In genomic region chr2:104145983-104146382, GRCm38 (mm10) we compare ENCODE assay signal across 9 mouse cellular contexts. TPM values are rescaled to one million over a fixed set of nuclear protein-coding genes. Genes with fewer than 3 reads are reported as not detected.
A peak's percentile ranks its signal among the peaks of the same experiment; 100 is the strongest.
DNase-seq lines count a peak whose midpoint lies in the region; ATAC-seq and TF ChIP-seq lines count a peak whose summit lies in the region.
"Had no signal": no experiment of that assay in that cellular context is flagged by ENCODE, and none has a peak within 500 bp of the region (broad histone marks: within the 10 kb centered on the region; RNA-seq: fewer than 3 reads in every experiment).

No protein-coding gene starts in this region.

- TF ChIP-seq CTCF in cortical plate, adult 2 months (IDR thresholded peaks at IDR 0.05; ENCODE audit: extremely low read depth, insufficient read depth, low read length) = 0 out of 2 replicates have a peak, but pooled peaks have one; percentile 17

- no peak overlapping the region for H3K9ac ChIP-seq in neural tube, embryonic 15.5 days (replicated peaks)
- H3K9ac ChIP-seq: hindbrain, embryonic 15.5 days had no signal

- no peak overlapping the region for H3K4me3 ChIP-seq in cortical plate, adult 2 months (ENCODE audit: insufficient read depth, low read length)
- no peak overlapping the region for H3K4me3 ChIP-seq in neural tube, embryonic 15.5 days (replicated peaks)
- H3K4me3 ChIP-seq: hindbrain, embryonic 15.5 days had no signal

- H3K27ac ChIP-seq in cortical plate, adult 2 months (ENCODE audit: insufficient read depth, low read length) = no peak overlapping the region
- no peak overlapping the region for H3K27ac ChIP-seq in neural tube, embryonic 15.5 days (replicated peaks)
- H3K27ac ChIP-seq: hindbrain, embryonic 15.5 days had no signal

- TF ChIP-seq POLR2A in cortical plate, adult 2 months (IDR thresholded peaks at IDR 0.05; ENCODE audit: extremely low read depth, insufficient read depth, low read length) = no peak

- no peaks in the 10 kb centered on the region for H3K4me1 ChIP-seq in cortical plate, adult 2 months (ENCODE audit: control insufficient read depth, insufficient read depth, low read length)
- H3K4me1 ChIP-seq in neural tube, embryonic 15.5 days = no peaks in the 10 kb centered on the region
- H3K4me1 ChIP-seq: hindbrain, embryonic 15.5 days had no signal

- peak; percentile 14 to 69 for DNase-seq in frontal cortex, adult 2 months (ENCODE audit: extremely low spot score in 1 of 2, low spot score in 1 of 2)
- DNase-seq in frontal cortex, postnatal 25 days (ENCODE audit: low spot score in 2 of 2) = no peak
- peak; percentile 21 for DNase-seq in thymus, postnatal 0 days (ENCODE audit: low spot score)
- DNase-seq in thymus, adult 18-20 months = no peak
- peak; percentile 24 for DNase-seq in retina, postnatal 1 day
- no peak for DNase-seq in cerebellum, adult 18-20 months

- 87% methylated on average over 1 of the region's 1 CpGs for WGBS in neural tube, embryonic 15.5 days

- no peak for ATAC-seq in neural tube, embryonic 15.5 days (ENCODE audit: low FRiP score)

- H3K27me3 ChIP-seq in neural tube, embryonic 15.5 days (replicated peaks) = no peaks in the 10 kb centered on the region
- H3K27me3 ChIP-seq: hindbrain, embryonic 15.5 days had no signal

- H3K36me3 ChIP-seq in neural tube, embryonic 15.5 days = peaks cover 4% of the 10 kb centered on the region

- H3K9me3 ChIP-seq in neural tube, embryonic 15.5 days (replicated peaks) = no peaks in the 10 kb centered on the region
- H3K9me3 ChIP-seq: hindbrain, embryonic 15.5 days had no signal

- no peak overlapping the region for H3K4me2 ChIP-seq in neural tube, embryonic 15.5 days
- H3K4me2 ChIP-seq: hindbrain, embryonic 15.5 days had no signal

RNA-seq across cellular contexts. Expression of gene A930018P22Rik, which starts 23.4 kb away (rescaled TPM):
- polyA plus RNA-seq in frontal cortex, adult 2 months (2012; rRNA removed) = 0.12 and 0.27 TPM in 2 replicates
- polyA plus RNA-seq in thymus, postnatal 0 days (2015; fragmentation: Nextera tagmentation; extraction: Ambion mirVana) = not detected in 2 replicates
- 0.19 TPM in 1 of 2 replicates, not detected in the other for polyA plus RNA-seq in cortical plate, adult 2 months (2012; rRNA removed)
- not detected in 2 replicates for polyA plus RNA-seq in neural tube, embryonic 15.5 days (2015; fragmentation: Nextera tagmentation; extraction: Ambion mirVana)
- polyA plus RNA-seq: hindbrain, embryonic 15.5 days had no signal

RNA-seq across cellular contexts. Expression of gene Cd59a, which starts 50.4 kb away (rescaled TPM):
- polyA plus RNA-seq in frontal cortex, adult 2 months (2012; rRNA removed) = 17.8 and 19.5 TPM in 2 replicates
- polyA plus RNA-seq in thymus, postnatal 0 days (2015; fragmentation: Nextera tagmentation; extraction: Ambion mirVana) = 8.4 and 9.1 TPM in 2 replicates
- 11.4 and 14.9 TPM in 2 replicates for polyA plus RNA-seq in cortical plate, adult 2 months (2012; rRNA removed)
- polyA plus RNA-seq in neural tube, embryonic 15.5 days (2015; fragmentation: Nextera tagmentation; extraction: Ambion mirVana) = 16.7 and 19.3 TPM in 2 replicates

Comparison
In these comparisons a context has a peak if more than half of its experiments do, and no peak if none do; other contexts are left out.
1. DNase-seq: peak in frontal cortex, adult 2 months (2 of 2), thymus, postnatal 0 days (single experiment) and retina, postnatal 1 day (single experiment); none in frontal cortex, postnatal 25 days (0 of 2), thymus, adult 18-20 months (0 of 2) and cerebellum, adult 18-20 months (0 of 2).